Mouse (Mus musculus): Measurements from ENCODE around the gene Rptor. TPM values are rescaled to one million over a fixed set of nuclear protein-coding genes. Genes with fewer than 3 reads are reported as not detected.

The Rptor gene
- polyA plus RNA-seq, 1 experiment from 2014 or later = 10.6 TPM

DNA sequence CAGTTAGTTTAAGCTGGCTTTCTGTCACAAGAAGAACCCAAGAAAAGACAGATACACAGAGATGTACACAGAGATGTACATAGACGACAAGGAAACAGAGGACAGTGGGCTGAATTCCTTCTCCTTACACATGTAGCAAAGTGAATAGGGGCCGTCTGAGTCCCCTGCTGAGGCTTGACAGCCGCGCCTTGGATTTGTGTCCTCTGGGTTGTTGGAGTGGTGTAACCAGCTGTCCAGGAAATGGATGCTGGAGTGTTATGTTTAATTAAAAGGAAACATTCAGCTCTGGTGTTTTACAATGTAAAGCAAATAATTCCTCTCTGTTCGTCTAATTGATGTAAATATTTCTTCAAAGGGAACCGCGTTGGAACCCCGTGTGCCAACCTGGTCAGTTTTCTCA, 339.1 kb downstream of the Rptor start:
- Histone ChIP-seq H3K4me1 (replicated peaks) (peaks cover 77% of the 10 kb centered on the region), H3K27me3 (peaks cover 53% of the 10 kb centered on the region), H3K4me3 (peak overlapping the region; percentile 59), H3K9ac (peak overlapping the region; percentile 72), H3K36me3 (no peaks in the 10 kb centered on the region), H3K4me2 (peak overlapping the region; percentile 95), H3K27ac (no peak overlapping the region), H3K9me3 (no peaks in the 10 kb centered on the region)
- ATAC-seq (ENCODE audit: low FRiP score) = no peak
- WGBS = 3% methylated on average over 8 of the region's 8 CpGs

DNA sequence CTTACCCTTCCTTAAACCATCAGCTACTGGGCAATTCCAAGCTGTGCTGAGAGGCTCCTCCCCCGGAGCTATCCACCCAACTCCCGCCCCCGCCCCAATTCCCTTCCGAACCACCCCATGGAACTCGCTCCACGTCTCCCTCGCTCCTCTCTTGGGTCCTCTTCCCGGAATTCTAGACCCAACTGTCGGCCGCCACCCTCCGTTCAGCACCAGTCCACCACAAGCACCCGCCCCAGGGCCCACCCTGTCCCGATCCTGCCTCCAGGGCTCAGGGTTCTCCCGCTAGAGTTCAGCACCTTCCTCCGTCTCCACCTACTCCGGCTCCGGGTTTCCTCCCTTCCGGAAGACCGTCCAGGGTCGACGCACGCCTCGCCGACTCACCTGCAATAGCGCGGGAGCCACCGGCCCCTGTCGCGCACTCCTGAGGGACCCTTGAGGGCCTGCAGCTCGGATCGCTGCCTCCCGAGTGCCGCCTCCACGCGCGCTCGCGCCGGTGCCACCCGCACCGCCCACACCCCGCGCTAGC, 339.6 kb downstream of the Rptor start:
- H3K9me3 ChIP-seq = no peaks in the 10 kb centered on the region
- H3K4me1 ChIP-seq (replicated peaks) = peaks cover 73% of the 10 kb centered on the region
- ATAC-seq (ENCODE audit: low FRiP score) = peak; percentile 65; the same call in 1 of the 2 replicates
- peak overlapping the region; percentile 75 for H3K27ac ChIP-seq
- H3K4me2 ChIP-seq = peak overlapping the region; percentile 95
- H3K4me3 ChIP-seq = peak overlapping the region; percentile 59
- WGBS = 1% methylated on average over 43 of the region's 43 CpGs
- H3K27me3 ChIP-seq = peaks cover 53% of the 10 kb centered on the region
- peak overlapping the region; percentile 72 for H3K9ac ChIP-seq
- no peaks in the 10 kb centered on the region for H3K36me3 ChIP-seq

DNA sequence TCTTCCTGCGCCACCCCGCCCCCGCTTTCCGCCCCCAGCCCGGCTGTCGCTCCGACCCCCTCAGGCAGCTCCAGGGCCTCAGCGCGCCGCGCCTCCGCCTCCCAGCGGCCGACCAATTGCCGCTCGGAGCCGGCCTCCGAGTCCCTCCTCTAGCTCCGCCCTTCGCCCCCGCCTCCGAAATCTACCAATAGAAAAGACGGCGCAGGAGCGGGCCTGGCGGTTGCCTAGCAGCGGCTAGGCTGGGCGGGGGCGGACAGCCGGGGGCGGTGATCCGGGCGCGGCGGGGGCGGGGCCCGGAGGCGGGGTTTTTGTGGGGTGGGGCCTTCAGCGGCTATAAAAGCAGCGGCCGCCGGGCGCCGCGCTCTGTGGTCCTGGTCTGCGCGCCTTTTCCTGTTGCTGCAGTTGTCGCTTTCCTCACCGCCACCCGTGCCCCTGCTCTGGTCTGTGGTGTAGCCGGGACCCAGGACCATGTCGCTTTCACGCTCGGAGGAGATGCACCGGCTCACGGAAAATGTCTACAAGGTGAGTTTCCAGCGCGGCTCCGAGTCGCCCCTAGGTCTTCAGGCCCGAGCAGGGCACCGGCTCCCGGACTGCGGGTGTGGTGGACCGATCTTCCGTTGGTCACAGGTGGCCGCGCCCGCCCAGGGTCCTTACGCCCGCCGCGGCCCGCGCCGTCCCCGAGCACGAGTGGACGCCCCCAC, 340.2 kb downstream of the Rptor start, which contains the start of gene Baiap2:
Gene Baiap2, plus strand, starts transcription at position 37 of the 701 bp plus-strand sequence.
- 2% methylated on average over 73 of the region's 79 CpGs for WGBS
- Histone ChIP-seq H3K36me3 (no peaks in the 10 kb centered on the region), H3K9ac (peak within 1 kb of the TSS; percentile 81), H3K4me1 (replicated peaks) (peaks cover 69% of the 10 kb centered on the region), H3K27ac (peak within 1 kb of the TSS; percentile 75), H3K9me3 (no peaks in the 10 kb centered on the region), H3K27me3 (peaks cover 49% of the 10 kb centered on the region), H3K4me3 (peak within 1 kb of the TSS; percentile 59), H3K4me2 (peak within 1 kb of the TSS; percentile 95)
- peak; percentile 96 for ATAC-seq (ENCODE audit: low FRiP score)

DNA sequence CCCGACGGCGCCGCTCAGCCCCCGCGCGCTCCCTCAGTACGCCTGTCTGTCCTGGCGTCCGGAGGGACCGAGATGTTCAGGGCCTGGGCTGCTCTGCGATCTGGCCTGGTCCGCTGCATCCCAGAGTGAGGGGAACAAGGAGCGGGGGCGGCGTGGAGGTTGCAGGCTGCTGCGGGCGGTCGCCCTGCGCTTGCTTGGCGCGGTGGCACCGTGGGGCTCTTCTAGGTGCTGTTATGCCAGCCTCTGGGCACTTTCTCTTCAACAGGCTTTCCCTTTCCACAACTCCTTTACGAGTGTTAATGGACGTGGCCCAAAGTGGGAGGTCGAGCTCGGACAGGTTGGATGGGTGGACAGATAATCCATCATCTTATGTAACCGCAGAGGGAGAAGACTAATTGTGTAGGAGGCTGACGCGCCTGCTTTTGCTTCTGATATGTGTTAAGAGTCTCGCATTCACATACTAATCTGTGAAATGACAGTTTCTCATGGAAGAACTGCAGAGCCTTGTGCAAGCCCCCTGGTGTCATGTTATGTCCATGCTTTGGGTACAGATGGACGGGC, 340.8 kb downstream of the Rptor start:
- no peaks in the 10 kb centered on the region for H3K9me3 ChIP-seq
- ATAC-seq (ENCODE audit: low FRiP score) = peak; percentile 15
- H3K4me3 ChIP-seq = peak overlapping the region; percentile 59
- 5% methylated on average over 32 of the region's 32 CpGs for WGBS
- H3K27ac ChIP-seq = peak overlapping the region; percentile 44; the same call in 1 of the 2 replicates
- H3K27me3 ChIP-seq = peaks cover 43% of the 10 kb centered on the region
- H3K9ac ChIP-seq = peak overlapping the region; percentile 81
- no peaks in the 10 kb centered on the region for H3K36me3 ChIP-seq
- H3K4me1 ChIP-seq (replicated peaks) = peaks cover 69% of the 10 kb centered on the region
- H3K4me2 ChIP-seq = peak overlapping the region; percentile 95

DNA sequence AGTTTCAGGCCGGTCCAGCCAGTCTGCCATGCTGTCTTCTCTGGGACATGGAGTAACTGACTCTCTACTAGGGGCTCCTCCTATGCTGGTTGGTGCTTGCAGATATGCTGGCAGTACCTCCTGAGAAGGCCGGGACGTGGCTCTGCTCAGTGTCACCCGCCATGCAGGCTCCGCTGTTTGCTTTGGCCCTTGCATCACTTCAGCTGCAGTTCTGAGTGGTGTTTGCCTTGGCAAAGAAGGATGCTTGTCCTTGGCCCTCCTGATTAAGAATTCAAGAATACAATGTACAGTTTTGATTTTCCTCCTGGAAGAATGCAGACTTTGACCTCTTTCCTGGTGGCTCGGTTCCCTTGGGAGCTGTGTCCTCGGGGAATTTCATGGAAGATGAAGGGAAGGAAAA, 342.6 kb downstream of the Rptor start:
- no peak for ATAC-seq (ENCODE audit: low FRiP score)
- Histone ChIP-seq H3K9ac (no peak overlapping the region), H3K9me3 (no peaks in the 10 kb centered on the region), H3K4me2 (peak overlapping the region; percentile 95; the same call in 1 of the 2 replicates), H3K4me3 (no peak overlapping the region), H3K27me3 (peaks cover 30% of the 10 kb centered on the region), H3K36me3 (no peaks in the 10 kb centered on the region), H3K4me1 (replicated peaks) (peaks cover 56% of the 10 kb centered on the region), H3K27ac (no peak overlapping the region)
- WGBS = 88% methylated on average over 7 of the region's 7 CpGs

DNA sequence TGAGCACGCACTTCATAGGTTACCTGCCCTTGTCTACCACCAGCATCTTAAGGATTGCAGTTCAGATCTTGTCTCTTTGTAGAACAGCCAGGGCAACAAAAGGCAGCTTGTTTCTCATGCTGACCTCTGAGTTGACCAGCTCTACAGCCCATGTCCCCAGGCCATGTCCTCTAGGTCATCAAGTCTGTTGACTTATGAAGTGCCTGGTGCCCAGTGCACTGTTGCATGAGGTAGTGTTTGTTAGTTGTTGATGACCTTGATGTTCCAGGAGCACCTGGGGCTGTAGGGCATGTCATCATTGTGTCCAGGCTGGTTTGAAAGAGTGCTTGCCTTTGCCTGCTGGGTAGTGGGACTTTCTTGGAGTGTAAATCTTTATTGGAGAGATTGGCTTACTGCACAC, 344.7 kb downstream of the Rptor start:
- H3K4me2 ChIP-seq = no peak overlapping the region
- H3K9me3 ChIP-seq = no peaks in the 10 kb centered on the region
- no peak for ATAC-seq (ENCODE audit: low FRiP score)
- WGBS = 96% methylated on average over 1 of the region's 1 CpGs
- H3K27ac ChIP-seq = no peak overlapping the region
- no peaks in the 10 kb centered on the region for H3K36me3 ChIP-seq
- no peak overlapping the region for H3K4me3 ChIP-seq
- peaks cover 18% of the 10 kb centered on the region; the same call in 1 of the 2 replicates for H3K27me3 ChIP-seq
- H3K4me1 ChIP-seq (replicated peaks) = peaks cover 41% of the 10 kb centered on the region
- H3K9ac ChIP-seq = no peak overlapping the region

- no peaks in the 10 kb centered on the region for H3K9me3 ChIP-seq
- H3K4me3 ChIP-seq = no peak overlapping the region
- H3K27ac ChIP-seq = no peak overlapping the region
- no peaks in the 10 kb centered on the region for H3K36me3 ChIP-seq
- no peak for ATAC-seq (ENCODE audit: low FRiP score)
- H3K27me3 ChIP-seq = peaks cover 18% of the 10 kb centered on the region; the same call in 1 of the 2 replicates
- peaks cover 46% of the 10 kb centered on the region for H3K4me1 ChIP-seq (replicated peaks)
- H3K4me2 ChIP-seq = no peak overlapping the region
- H3K9ac ChIP-seq = no peak overlapping the region
- 56% methylated on average over 2 of the region's 2 CpGs for WGBS
Measured at GRCm38 (mm10) chr11:119947897-119948296, 345.2 kb downstream of the Rptor start.

- no peaks in the 10 kb centered on the region for H3K9me3 ChIP-seq
- 0 out of 2 replicates have a peak overlapping the region, but pooled peaks have one; percentile 2 for H3K9ac ChIP-seq
- 62% methylated on average over 4 of the region's 4 CpGs for WGBS
- H3K4me2 ChIP-seq = no peak overlapping the region
- H3K4me1 ChIP-seq (replicated peaks) = peaks cover 43% of the 10 kb centered on the region
- H3K27ac ChIP-seq = no peak overlapping the region
- H3K4me3 ChIP-seq = no peak overlapping the region
- H3K36me3 ChIP-seq = no peaks in the 10 kb centered on the region
- peaks cover 18% of the 10 kb centered on the region; the same call in 1 of the 2 replicates for H3K27me3 ChIP-seq
- ATAC-seq (ENCODE audit: low FRiP score) = no peak
Measured at GRCm38 (mm10) chr11:119948305-119948704, 345.6 kb downstream of the Rptor start.

DNA sequence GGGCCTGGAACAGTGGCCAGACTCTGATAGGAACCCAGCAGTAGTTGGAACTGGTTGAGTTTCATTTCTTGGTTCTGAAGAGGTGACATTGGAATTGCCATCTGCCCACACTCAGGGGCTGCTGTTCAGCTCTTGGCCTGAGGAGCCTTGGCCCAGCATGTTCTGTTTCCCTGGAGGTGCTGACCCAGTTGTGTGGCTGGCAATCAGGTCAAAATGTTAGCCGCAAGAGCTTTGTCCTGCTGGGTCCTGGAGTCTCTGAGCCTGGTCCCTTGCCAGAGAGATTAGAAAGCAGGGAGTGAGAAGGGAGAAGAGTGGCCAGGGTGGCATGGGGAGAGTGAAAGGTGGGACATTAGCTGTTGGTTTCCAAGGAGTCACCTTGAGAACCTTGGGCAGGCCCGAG, 346.1 kb downstream of the Rptor start:
- Histone ChIP-seq H3K36me3 (no peaks in the 10 kb centered on the region), H3K27ac (no peak overlapping the region), H3K4me3 (no peak overlapping the region), H3K9me3 (no peaks in the 10 kb centered on the region), H3K4me1 (replicated peaks) (peaks cover 38% of the 10 kb centered on the region), H3K9ac (0 out of 2 replicates have a peak overlapping the region, but pooled peaks have one; percentile 2), H3K4me2 (no peak overlapping the region), H3K27me3 (peaks cover 17% of the 10 kb centered on the region; the same call in 1 of the 2 replicates)
- 86% methylated on average over 2 of the region's 2 CpGs for WGBS
- ATAC-seq (ENCODE audit: low FRiP score) = no peak

Other genes with a start within 250 kb of the Rptor start
- 4.7 and 5.5 TPM in 2 replicates for gene Sgsh, start 247.4 kb upstream of the Rptor start, polyA plus RNA-seq (2015; fragmentation: Nextera tagmentation; extraction: Ambion mirVana)
- gene Slc26a11, start 247.3 kb upstream of the Rptor start, polyA plus RNA-seq (2015; fragmentation: Nextera tagmentation; extraction: Ambion mirVana) = 4.8 and 5.3 TPM in 2 replicates
- gene Rnf213, start 209.8 kb upstream of the Rptor start, polyA plus RNA-seq (2015; fragmentation: Nextera tagmentation; extraction: Ambion mirVana) = 0.70 and 0.94 TPM in 2 replicates
- gene Endov, start 111.6 kb upstream of the Rptor start, polyA plus RNA-seq (2015; fragmentation: Nextera tagmentation; extraction: Ambion mirVana) = 15.5 and 20.9 TPM in 2 replicates
- gene Nptx1, start 55.2 kb upstream of the Rptor start, polyA plus RNA-seq (2015; fragmentation: Nextera tagmentation; extraction: Ambion mirVana) = 12.6 and 15.2 TPM in 2 replicates

All from hindbrain, embryonic 13.5 days (tissue).